Mouse (Mus musculus) frontal cortex, adult (tissue): ENCODE measurements around the gene Tmppe.
"Not testable (repeated sequence)": the region's sequence is repeated elsewhere in the genome, so short reads cannot be mapped to it uniquely, and the experiment has no call there.

ENCODE experiments used
- ATAC-seq: cut with Nextera tagmentation; 2 replicates; pipeline ENCODE4 v1.9.2; 2017; ENCODE audit warnings: mild to moderate bottlenecking, moderate library complexity, mixed read lengths; ENCODE audit not compliant: low TSS enrichment

Gene Tmppe

GRCm38 (mm10) chr9:114400949-114401684, at the start of gene Tmppe, which contains the start of gene Glb1:
Gene Tmppe (plus strand): TSS chr9:114401105.
Gene Glb1 (plus strand): TSS chr9:114401076.
- ATAC-seq, result peak; percentile 96

- peak; percentile 79 for ATAC-seq
These were observed 33.0 kb upstream of the Tmppe start for GRCm38 (mm10) chr9:114367783-114368470.

DNA sequence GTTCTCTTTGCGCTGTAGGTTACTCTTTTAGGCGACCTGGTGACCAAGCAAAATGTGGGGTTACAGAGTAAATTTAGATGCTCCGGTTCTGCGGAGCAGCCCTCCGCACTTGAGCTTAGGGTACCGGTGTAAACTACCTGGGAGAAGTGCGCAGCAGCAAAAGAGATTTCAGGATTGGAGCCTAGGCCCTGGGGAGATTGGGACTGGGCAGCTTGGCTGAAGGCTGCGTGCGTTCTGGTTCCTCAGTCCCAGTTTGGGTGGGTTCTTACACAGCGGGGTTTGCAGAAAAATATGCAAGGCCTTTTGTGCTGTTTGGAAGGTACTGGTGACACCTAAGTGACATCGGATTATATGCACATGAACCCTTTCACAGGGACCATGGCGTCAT, 32.4 kb upstream of the Tmppe start:
- ATAC-seq, result peak; percentile 42

GRCm38 (mm10) chr9:114369389-114369788, 31.5 kb upstream of the Tmppe start:
- ATAC-seq, result peak; percentile 67

DNA sequence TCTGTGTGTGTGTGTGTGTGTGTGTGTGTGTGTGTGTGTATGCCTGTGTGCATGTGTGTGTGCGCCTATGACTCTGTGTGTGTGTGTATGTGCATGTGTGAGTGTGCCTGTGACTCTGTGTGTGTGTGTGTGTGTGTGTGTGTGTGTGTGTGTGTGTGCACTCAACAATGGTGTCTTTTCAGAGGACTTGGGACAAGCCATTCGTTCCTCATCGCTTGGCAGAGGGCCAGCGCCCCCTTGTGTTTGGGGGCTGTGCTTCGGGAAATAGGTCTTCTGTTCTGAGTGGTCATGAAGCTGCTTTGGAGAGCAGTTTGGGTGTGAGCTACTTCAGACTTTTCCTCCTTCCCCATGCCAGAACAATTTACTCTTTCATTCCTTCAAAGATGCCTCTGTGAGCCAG, 29.2 kb upstream of the Tmppe start:
- ATAC-seq, result not testable (repeated sequence)

DNA sequence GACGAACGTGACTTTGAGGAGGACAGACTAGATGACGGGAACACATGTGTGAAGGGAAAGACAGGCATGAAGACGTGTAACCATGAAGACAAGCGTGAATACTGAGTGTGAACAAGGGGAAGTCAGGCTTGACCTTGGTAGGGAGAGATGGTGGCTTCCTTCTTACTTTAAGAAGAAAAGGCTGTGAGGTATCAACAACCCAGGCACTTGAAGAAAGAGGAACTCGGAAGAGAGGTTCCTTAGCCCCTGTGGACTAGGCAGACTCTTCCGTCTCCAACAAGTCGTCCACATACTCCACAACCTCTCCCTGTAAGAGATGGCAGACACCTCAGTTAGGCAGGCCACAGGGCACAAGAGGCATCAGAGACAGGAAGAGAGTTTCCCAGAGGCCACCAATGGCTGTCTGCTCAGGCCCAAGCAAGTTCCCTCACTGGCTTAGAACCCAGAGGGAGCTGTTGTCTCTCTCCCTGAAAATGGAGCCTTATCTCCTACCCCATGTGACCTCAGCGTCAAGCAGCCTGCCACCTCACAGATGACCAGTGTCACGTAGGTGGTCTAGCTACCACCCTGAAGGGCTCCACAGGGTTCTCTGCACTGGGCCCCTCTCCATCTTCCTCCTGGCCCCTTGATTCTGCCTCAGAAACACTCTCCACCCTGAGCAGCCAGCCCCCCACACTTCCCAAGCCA, 25.5 kb upstream of the Tmppe start:
- ATAC-seq, result no peak

DNA sequence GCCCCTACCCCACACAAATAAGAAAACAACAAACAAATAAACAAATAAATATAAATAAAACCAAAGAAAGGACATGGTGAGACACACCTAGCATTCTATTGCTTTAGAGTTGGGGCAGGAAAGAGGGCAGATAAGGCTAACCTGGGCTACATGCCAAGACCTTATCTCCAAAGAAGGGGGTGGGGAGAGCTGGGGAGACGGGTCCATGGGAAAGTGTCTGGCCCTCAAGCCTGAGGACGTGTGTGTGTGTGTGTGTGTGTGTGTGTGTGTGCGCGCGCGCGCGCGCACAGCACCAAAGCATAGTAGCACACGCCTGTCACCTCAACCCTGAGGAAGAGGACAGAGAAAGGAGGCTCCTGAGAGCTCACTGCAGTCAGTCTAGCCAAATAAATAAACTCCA, 23.7 kb upstream of the Tmppe start:
- no peak for ATAC-seq

DNA sequence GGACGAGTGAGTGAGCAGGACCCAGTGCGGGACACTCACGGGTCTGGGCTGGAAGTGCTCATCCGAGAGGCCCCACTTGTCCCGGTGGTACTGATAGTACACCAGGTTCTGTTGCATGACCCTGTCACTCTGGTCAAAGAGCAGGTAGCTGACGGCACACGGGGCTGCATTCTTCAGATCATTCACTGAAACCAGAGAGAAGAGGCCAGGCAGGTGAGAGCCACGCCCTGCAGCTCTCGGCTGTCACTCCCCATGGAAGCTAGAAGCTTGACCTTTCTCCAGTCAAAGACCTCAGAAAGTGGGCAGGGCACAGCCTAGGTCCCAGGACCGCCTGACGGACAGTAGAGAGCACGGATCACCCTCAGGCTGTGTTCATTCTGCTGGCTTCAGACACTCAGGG, 21.0 kb upstream of the Tmppe start:
- no peak for ATAC-seq

DNA sequence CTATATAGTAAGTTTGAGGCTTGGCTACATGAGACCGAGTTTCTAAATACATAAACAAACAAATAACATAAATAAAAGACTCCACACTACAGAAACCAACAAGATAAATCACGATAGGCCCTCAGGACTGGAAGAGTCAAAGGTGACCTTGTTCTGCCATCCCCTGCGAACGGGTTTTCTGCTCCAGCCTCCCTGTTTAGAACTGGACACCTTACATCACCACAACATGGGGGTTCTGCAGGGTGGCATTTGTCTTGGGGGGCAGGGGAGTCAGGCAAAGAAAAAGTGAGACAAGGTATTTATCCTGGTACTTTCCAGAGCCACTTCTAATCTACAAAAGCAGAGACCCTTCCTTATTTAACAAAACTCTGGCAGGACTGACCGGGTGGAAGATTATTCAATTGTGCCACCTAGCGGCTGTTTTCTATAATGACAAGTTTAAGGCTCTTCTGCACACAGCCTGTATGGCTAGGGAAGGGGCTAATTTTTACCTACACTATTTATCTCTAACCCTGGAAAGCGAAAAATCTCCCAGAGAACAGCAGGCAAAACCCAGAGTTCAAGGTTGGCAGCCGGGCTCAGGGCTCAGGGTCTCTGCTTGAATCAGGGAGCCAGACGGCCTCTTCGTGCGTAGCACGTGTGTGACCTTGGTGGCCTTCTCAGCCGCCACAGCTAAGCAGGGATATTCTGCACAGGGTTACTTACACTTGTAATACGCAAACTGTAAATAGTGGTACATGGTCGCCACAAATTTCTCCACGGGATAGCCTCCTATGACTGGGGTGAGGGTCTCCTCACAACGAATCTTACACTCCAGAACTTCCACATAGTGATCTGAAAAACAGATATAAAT, 19.8 kb upstream of the Tmppe start:
- peak; percentile 52; the same call in 1 of the 2 replicates for ATAC-seq

DNA sequence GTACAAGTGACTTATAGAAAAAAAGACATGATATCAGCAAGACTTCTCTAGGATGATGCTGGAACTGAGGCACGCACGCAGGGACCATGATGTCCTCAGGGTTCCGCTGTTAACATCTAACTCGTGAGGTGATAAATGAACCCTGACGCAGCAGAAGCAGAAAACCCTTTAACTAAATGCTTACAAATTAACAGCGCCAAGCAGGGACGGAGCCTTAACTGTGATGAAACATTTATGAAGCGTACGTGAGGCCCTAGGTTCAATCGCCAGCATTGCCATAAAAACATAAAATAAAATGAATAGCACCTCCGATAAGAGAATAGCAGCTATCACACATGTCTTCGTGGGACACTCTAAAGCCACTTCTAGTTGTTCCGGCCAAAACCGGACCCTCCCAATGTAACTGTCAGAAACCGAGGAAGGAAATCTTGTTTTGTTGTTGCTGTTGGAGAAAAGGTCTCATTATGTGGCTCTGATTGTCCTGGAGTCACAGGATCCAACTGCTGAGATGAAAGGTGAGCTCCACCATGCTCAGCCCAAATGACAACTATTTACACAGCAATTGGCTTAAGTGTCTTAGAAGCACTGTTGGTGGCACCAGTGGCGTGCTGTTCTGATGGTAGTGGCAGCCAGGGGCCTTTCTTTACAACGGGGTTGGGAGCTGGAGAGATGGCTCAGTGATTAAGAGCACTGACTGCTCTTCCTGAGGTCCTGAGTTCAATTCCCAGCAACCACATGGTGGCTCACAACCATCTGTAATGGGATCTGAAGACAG, 17.8 kb upstream of the Tmppe start:
- no peak for ATAC-seq

- ATAC-seq, result no peak
These were observed 16.2 kb upstream of the Tmppe start for GRCm38 (mm10) chr9:114384691-114385090.

DNA sequence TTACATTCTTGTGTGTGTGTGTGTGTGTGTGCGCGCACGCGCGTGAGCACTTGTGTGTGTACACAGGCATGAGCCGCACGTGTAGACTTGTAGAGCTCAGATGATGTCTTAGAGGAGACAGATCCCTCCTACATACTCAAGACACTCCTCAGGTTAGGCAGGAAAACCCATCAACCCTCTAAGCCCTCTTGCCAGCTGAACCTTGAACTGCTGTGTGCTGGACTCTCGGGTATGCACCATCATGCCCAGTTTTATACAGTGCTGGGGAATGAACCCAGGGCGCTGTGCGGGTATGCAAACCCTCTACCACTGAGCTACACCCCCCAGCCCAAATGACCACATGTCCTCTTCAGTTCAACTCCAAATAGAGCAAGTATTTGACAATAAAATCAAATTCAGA, 15.7 kb upstream of the Tmppe start:
- no peak for ATAC-seq

GRCm38 (mm10) chr9:114387086-114387485, 13.8 kb upstream of the Tmppe start:
- ATAC-seq, result no peak

GRCm38 (mm10) chr9:114388288-114388687, 12.6 kb upstream of the Tmppe start:
- ATAC-seq, result no peak

DNA sequence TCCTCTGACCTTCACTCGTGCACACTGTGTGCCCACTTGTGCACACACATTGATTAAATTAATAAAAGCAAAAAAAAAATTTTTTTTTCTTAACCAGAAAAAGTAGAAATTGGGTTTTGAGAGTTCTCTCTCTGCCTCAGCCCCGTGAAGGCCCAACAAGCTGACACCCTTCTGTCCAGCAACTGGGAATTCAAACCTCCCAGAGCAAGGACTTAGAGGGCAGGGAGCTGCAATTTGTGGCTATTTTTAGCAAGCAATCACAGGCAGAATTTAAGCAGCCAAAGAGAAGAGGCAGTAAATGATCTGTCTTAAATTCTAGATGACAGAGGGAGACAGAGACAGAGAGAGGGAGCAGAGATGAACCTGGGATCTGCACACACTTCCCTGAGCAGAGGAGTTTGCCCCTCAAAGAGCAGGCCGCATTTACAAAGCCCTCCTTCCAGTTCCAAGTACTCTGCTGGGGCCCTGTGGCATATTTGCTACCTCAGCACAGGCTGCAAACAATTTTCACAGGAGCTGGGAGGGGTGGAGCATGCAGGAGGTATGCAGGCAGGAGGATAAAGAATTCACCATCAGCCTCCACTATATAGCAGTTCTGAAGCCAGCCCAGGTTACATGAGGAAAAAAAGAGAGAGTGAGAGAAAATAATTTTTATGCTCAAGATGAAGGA, 12.1 kb upstream of the Tmppe start:
- no peak for ATAC-seq

DNA sequence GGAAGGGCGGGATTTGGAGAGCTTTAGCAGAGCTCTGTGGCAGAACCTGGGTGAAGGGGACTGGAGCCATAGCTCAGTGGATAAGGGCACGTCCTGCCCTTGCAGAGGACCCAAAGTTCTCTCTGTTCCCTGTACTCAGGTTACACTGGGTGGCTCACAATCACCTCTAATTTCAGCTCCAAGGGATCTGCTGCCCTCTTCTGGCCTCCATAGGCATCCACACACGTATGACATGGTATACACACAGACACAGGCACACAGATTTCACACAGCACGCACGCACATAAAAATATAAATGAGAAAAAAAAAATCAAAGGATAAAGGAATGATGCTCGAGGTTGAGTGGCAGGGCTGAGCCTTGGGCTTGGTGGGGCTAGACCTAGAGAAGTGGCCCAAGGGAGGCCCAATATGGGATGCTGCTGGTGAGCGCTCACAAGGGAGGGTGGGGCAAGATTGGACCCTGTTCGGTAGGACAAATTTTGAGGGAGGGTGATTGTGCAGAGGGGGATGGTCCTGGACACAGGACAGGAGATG, 11.5 kb upstream of the Tmppe start:
- no peak for ATAC-seq

- ATAC-seq, result peak; percentile 76
These were observed 10.8 kb upstream of the Tmppe start, which contains the start of gene Crtap for GRCm38 (mm10) chr9:114389905-114390748. Gene Crtap (minus strand): TSS chr9:114390675.

DNA sequence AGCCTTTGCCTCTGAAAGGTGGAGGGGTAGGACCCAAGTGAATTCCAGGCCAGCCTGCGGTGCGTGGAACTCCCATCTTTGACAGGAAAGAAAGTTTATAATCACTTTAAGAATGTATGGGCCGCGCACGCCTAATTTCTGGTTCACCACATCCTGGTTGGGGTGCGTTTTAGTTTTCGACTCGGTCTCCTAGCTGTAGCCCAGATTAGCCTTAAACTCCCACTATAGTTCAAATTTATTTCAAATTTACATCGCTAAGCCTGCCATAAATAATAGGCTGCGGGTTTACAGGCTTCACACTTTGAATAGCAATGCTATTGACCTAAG, 10.2 kb upstream of the Tmppe start:
- ATAC-seq, result no peak

DNA sequence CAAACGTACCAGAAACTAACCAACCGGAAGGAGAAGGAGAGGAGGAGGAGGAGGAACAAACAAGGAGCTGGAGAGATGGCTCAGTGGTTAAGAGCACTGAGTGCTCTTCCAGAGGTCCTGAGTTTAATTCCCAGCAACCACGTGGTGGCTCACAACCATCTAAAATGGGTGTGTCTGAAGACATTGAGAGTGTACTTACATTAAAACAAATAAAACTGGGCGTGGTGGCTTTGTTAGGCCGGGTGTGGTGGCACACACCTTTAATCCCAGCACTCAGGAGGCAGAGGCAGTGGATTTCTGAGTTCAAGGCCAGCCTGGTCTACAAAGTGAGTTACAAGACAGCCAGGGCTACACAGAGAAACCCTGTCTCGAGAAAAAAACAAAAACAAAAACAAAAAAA, 6.8 kb upstream of the Tmppe start:
- not testable (repeated sequence) for ATAC-seq
